Mouse (Mus musculus) embryo, embryonic 11.5 days (tissue): Measurements from ENCODE around the gene Gbp10.
"Not testable (repeated sequence)": the region's sequence is repeated elsewhere in the genome, so short reads cannot be mapped to it uniquely, and the experiment has no call there.

ENCODE experiments used
- DNase-seq: peaks from one replicate; pipeline ENCODE4 v3.0.0-alpha.2; 2012; ENCODE audit warnings: low read depth, low spot score

Gbp10 gene

GRCm38 (mm10) chr5:105239483-105240047 is at the start of gene Gbp10:
TSS of gene Gbp10 (minus strand) at chr5:105239533.
- DNase-seq, result not testable (repeated sequence)

GRCm38 (mm10) chr5:105260673-105261072 is 21.3 kb upstream of the Gbp10 start:
- DNase-seq, result not testable (repeated sequence)

GRCm38 (mm10) chr5:105252491-105252890 is 13.2 kb upstream of the Gbp10 start:
- no peak for DNase-seq

GRCm38 (mm10) chr5:105244741-105245140 is 5.4 kb upstream of the Gbp10 start:
- DNase-seq, result not testable (repeated sequence)

GRCm38 (mm10) chr5:105240982-105241381 is 1.6 kb upstream of the Gbp10 start:
- DNase-seq, result not testable (repeated sequence)

- not testable (repeated sequence) for DNase-seq
Measured at GRCm38 (mm10) chr5:105238402-105238801, 931 bp downstream of the Gbp10 start.

GRCm38 (mm10) chr5:105236040-105236439 is 3.3 kb downstream of the Gbp10 start:
- DNase-seq, result not testable (repeated sequence)

- DNase-seq, result not testable (repeated sequence)
Measured at GRCm38 (mm10) chr5:105208957-105209356, 30.4 kb downstream of the Gbp10 start.

- DNase-seq, result not testable (repeated sequence)
Measured at GRCm38 (mm10) chr5:105200791-105201355, 38.5 kb downstream of the Gbp10 start.

GRCm38 (mm10) chr5:105199149-105199548 is 40.2 kb downstream of the Gbp10 start:
- not testable (repeated sequence) for DNase-seq

- DNase-seq, result not testable (repeated sequence)
Measured at GRCm38 (mm10) chr5:105197915-105198560, 41.3 kb downstream of the Gbp10 start.

GRCm38 (mm10) chr5:105196308-105196707 is 43.0 kb downstream of the Gbp10 start:
- not testable (repeated sequence) for DNase-seq

- DNase-seq, result not testable (repeated sequence)
Measured at GRCm38 (mm10) chr5:105192536-105192935, 46.8 kb downstream of the Gbp10 start.

GRCm38 (mm10) chr5:105181446-105181845 is 57.9 kb downstream of the Gbp10 start:
- no peak for DNase-seq
